Mouse (Mus musculus): Measurements from ENCODE around the gene Cmss1. TPM values are rescaled to one million over a fixed set of nuclear protein-coding genes. Genes with fewer than 3 reads are reported as not detected.

Gene Cmss1
- total RNA-seq, 1 experiment from 2014 or later = 80.5 TPM

DNA sequence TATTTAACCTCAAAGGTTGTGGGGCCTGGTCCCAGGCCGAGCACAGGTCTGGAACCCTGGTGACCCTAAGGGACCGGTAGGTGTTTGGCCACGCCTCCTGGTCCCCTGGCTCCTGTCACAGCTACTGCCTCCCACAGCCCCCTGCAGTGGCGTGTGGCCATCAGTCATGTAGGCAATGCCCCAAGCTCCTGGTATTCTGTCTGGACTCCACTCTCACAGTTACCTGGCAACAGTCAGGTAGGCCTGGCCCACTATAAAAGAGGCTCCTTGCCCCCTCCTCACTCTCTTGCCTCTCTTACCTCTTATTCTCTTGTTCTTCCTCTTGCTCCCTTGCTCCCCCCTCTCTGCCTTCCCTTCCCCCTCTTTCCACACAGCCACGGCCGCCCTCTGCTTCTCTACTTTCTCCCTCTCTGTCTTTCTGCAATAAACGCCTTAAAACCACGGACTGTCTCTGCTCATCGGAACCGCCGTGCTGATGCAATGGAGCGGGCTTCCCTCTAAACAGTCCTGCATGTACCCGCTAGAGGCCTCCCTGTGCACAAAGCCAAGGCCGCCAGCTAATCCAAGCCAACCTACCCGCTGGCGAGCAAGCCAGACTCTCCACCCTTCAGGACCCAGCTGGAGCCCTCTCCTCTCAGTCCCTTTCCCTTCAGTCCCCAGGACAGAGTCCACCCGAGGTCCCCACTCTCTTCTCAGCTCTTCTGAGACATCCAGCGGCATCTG lies 243.8 kb downstream of the Cmss1 start:
- ATAC-seq (replicated peaks; ENCODE audit: low read depth, poor library complexity, severe bottlenecking) = peak; percentile 80

DNA sequence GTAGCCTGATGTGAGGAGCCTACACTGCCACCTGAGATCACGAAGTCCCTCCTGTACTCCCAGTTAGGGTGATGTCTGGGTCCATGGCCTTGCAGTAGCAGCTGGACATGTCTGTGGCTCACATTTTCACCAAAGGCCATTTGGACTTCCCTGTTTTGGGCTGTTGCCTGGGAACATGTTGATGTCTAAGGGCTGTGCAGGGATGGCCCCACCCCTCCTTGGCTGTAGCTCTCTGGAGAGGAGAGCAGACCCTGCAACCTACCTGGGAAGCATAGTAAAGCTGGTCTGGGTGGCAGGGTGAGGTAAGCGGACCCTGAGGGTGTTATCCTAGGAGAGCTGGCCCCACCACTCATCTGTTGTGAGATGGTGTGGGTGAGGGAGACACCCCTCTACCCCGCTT lies 245.9 kb downstream of the Cmss1 start:
- ATAC-seq (replicated peaks; ENCODE audit: low read depth, poor library complexity, severe bottlenecking) = no peak

DNA sequence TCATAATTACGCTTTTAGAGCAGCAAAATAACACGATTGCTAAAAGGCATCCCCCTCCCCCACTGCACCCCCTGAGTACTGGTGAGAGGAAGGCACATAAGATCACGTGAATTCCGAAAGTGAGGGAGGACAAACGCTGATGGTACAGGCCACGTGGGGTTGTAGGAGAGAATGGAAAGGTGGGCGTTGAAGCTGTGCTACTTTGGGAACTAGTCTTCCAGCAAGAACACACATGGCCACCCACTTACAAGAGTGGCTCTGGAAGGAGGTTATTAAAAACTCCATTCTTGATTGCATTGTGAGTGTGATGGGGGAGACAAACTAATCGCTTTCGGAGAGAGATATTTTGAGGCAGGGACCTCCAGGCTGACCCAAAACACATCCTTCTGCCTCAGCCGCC lies 247.4 kb downstream of the Cmss1 start:
- no peak for ATAC-seq (replicated peaks; ENCODE audit: low read depth, poor library complexity, severe bottlenecking)

DNA sequence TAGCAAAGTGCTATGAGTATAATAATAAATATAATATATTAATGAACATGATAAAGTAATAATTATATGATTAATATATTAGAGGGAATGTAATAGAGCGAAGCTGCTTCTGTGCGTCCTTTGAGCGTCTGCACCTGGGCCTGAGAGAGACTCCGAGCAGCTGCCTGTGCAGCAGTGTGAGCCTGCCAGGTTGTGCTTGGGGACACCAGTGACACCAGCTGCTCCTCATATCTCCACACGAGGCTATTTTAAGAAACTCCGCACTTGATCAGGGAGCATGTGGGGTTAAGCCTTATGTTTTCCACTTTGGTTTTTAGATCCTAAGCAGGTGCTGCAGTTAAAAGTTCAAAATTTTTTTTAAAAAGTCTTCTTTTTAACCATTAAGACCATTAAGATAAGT lies 249.7 kb downstream of the Cmss1 start:
- ATAC-seq (replicated peaks; ENCODE audit: low read depth, poor library complexity, severe bottlenecking) = no peak

DNA sequence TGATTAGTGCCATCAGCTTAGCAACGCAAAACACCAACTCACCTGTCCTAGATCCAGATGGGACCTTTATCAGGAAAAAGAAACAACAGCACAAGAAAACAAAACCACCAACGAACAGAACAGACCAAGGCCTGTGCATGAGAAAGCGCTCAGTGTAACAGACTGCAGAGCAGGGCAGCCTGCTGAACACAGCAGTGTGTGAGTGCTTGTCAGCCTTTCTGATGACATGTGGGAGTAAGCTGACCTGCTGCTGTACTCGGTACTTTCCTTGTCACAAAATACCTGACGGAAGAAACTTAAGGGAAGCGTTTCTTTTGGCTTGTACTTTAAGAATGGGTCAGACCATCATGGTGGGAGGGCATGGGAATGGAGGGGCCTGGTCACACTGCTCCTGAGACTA lies 250.2 kb downstream of the Cmss1 start:
- no peak for ATAC-seq (replicated peaks; ENCODE audit: low read depth, poor library complexity, severe bottlenecking)

DNA sequence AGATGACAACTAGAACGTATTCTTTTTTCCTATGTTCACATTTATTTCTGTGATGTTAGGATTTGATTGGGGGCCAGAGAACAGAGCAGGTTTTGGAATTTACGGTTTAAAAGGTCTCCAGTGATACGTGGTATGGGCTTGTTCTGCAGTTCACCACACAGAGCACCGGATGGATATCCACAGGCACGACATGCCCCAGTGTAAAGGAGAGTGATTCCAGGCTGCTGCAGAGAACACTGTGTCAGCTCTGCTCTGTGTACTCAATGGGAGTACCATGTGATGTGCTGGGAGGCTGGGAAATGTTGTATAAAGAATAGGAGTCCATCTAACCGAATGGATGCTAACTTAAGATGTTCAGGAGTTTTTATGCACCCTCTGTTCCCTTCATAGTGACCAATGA lies 252.7 kb downstream of the Cmss1 start:
- ATAC-seq (replicated peaks; ENCODE audit: low read depth, poor library complexity, severe bottlenecking) = no peak

DNA sequence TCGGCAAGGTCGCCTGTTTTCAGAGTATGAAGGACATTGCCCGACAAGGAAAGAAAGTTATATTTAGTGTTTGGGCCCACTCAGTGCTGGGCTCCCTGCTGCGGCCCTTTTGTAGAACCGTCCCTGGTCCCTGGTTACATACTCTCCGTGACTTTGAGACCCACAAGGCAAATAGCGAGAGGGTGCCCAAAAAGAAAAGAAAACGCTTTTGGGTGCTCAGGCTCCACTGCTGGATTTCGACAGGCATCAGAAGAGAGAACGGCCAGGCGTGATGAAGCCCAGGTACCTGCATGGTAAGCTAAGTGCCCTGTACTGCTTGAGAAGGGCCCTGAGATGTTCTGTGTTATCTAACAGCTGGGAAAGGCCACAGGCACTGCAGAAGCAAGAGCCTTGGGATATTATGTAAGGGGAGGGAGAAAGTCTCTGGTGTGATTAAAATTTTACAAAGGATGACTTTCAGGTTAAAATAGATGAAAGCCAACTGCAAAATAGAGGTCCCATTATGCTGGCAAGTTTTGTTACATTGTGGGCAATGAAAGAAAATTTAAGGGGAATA lies 253.4 kb downstream of the Cmss1 start:
- no peak for ATAC-seq (replicated peaks; ENCODE audit: low read depth, poor library complexity, severe bottlenecking)

DNA sequence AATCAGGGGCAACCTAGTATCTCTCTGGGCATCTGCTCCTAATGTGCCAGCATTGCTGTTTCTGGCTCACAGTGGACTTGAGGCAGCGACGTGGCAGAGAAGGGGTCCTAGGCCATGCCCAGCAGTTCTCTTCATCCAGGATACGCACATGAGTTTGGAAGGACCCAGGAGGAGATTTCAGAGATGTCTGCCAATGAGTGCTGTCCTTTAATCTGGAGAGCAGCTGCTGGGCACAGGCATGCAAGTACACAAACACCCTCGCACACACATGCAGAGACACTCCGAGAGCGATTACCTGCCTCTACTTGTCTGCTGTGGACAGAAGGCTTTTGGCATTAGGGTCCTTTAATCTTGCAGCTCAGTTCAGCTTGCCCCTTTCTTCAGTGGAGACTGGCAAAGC lies 253.9 kb downstream of the Cmss1 start, which contains the start of gene Filip1l:
Gene Filip1l, plus strand, starts transcription at position 343 of the 400 bp plus-strand sequence.
- no peak for ATAC-seq (replicated peaks; ENCODE audit: low read depth, poor library complexity, severe bottlenecking)

DNA sequence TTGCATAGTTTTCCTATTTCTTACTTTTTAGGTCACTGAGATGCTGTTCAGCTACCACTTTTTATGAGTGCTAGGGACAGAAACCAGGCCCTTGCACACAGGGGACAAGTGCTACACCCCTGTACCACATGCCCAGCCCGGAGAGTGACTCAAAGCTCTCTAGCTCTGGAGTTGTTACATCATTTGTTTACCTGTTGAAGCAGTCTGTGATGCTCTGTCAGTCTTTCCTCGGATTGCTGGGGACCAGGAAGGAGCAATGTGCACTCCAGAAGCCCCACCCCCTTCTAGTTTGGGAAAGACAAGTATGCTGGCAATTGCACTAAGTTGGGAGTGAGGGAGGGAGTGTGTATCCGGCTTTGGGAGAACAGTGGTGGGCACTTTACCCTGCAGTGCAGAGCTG lies 257.0 kb downstream of the Cmss1 start:
- no peak for ATAC-seq (replicated peaks; ENCODE audit: low read depth, poor library complexity, severe bottlenecking)

DNA sequence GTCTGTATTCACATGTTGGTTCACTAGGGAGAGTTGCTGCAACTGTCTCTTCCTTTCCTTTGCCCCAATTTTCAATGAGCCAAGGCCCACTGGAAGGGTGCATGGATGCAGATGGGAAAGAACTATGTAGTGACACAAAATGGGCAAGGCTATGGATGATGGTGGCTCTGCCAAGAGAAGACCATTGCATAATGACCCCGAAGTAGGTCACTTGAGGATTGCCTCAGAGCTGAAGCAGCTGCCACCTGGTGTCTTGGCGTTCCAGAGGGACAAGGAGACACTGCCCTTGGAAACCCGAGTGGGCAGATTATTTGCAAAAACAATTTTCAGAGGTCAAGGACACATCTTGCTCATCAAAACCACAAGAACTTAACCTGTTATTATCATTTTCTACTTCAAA lies 257.6 kb downstream of the Cmss1 start:
- no peak for ATAC-seq (replicated peaks; ENCODE audit: low read depth, poor library complexity, severe bottlenecking)

DNA sequence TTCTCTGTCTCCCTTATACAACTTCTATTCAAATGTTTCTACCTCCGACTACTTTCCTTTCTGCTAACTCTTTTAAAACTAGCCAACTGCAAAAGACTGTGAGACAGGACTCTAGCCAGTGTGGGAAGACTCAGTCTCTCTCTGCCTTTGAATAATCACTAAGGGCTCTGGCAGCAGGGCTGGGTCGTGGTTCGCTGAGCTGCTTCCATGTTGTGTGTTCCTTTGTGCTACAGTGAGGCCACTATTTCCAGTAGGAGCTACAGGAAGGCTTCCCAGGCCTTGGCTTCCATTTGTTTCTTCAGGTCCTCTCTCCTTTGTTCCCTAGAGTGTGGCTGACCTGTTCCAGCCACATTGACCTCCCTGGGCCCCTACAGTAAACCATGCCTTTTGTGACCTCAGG lies 260.4 kb downstream of the Cmss1 start:
- no peak for ATAC-seq (replicated peaks; ENCODE audit: low read depth, poor library complexity, severe bottlenecking)

DNA sequence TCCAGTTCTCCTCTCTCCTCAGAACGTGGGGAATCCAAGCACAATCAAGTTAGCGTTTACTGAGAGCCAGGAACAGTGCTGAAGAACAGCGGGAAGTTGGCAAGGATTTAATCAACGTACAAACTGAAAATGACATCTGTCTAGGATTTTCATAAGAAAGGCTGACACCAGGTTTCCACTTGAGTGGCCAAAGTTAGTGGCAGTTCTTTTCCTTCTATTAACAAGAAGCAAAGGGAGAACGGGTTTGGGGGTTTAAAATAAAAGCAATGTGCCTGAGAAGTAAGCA lies 266.1 kb downstream of the Cmss1 start:
- ATAC-seq (replicated peaks; ENCODE audit: low read depth, poor library complexity, severe bottlenecking) = no peak

DNA sequence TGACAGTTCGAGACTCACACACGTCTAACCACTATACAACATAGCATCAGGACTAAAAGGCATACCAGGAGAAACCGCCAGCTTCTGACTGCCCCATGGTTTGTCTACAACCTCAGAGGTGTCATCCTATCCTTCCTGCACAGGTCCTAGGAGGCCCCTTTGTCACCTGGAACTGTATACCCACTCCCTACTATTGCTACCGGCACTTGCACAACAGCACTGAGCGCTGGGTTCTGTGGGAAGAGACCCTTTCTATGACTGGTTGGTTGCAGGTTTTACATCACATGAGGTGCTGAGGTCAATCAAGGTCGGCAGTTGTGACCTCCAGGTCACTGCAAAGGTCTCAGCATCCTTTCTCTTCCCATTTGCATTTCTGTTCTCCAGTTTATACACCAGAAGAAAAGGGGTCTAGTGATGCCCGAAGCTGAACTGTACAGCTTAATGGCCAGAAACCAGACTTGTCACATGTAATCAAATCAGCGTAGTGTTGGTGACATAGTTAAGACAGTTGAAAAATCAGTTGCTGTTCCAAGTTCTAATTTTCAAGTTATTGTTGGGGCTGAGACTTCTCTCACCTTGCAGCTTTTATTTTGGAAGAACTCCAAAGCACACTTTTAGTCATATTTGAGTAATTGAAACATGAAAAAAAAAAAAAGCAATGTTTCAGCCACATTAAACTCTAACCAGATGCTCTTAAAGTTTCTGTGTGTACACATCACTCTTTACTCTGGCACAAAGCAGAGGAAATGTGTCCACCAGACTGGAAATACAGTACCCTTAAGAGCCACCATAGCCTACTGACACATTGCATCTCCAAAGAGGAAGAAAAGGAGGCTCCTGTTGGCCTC lies 266.7 kb downstream of the Cmss1 start:
- ATAC-seq (replicated peaks; ENCODE audit: low read depth, poor library complexity, severe bottlenecking) = no peak

DNA sequence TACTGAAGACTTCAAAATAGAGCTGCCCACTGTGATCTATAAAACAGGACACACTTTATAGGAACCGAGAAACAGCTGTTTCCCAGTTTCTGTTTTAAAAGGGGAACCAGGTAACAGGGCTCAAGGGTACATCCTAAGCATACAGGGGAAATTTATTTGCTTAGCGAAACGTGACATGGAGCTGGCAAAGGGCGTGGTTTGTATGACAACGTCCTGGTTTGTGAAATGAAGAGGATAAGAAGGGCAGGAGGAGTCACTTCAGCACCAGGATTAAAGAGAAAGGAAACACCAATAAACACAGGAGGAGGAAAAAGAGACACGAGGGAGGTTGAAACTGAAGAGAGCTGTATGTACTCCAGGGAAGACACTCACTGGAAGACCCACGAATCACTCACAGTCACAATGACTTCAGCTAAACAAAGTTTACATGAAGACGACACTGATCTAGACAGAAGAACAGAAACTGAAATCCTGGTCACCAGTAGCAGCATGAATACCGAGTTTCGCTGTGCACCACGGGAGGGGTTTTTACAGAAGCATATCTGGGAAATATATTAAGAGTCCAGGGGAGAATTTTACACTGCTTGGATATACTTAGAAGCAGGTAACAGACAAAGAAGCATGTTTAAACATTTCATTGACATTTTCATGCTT lies 269.8 kb downstream of the Cmss1 start:
- peak; percentile 96 for ATAC-seq (replicated peaks; ENCODE audit: low read depth, poor library complexity, severe bottlenecking)

DNA sequence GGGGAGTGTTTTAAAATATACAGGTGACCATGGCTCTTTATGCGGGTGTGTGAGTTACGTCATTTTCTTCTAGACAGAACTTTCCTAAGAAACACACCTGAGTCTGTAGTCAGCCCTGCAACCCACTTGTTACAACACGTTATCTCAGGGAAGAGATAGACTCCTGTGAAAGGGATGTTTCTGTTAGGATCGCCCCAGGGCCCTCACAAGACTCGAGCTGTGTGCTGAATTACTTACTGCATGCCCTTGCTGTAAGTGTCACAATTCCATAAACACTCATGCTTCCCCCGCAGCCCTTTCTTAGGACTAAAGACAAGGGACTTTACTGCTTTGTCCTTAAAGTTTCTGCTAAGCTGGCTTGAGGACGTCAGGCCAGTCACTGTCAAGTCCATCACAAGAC lies 274.4 kb downstream of the Cmss1 start:
- no peak for ATAC-seq (replicated peaks; ENCODE audit: low read depth, poor library complexity, severe bottlenecking)

DNA sequence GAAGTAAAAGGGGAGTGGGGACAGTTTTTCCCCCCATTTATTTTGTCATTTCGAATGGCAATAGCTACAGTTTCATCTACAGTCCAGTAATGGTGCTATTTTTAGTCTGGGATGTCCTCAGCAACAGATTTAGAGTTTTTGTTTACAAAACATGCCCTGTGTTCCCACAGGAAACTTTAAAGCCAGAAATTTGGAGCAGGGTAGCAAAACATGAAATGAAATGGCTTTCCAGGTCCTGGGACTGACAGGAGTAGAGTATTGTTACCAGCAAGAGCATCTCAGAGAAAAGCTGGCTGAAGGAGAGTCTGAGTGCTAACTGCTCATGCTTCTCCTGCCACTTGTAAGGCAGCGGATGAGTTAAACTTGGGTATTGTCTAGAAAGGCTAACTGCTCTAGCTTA lies 276.6 kb downstream of the Cmss1 start:
- ATAC-seq (replicated peaks; ENCODE audit: low read depth, poor library complexity, severe bottlenecking) = no peak

DNA sequence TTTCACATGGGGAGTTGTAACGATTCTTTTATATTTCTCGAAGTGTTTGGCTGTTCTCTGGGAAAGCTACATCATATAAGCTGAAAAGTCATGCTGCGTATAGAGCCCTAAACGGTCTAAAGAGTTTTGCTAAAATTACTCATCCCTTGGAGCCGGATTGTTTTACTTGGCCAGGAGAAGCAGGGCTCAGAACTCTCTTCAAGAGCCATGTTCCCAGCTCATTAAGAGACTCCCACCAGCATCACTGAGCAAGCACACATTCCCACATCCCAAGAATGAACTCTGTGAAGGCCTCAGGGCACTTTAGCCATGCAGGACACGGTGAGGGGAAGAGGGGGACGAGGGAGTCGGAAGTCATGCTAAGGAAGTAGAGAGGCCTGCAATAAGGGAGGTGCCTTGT lies 277.6 kb downstream of the Cmss1 start:
- no peak for ATAC-seq (replicated peaks; ENCODE audit: low read depth, poor library complexity, severe bottlenecking)

DNA sequence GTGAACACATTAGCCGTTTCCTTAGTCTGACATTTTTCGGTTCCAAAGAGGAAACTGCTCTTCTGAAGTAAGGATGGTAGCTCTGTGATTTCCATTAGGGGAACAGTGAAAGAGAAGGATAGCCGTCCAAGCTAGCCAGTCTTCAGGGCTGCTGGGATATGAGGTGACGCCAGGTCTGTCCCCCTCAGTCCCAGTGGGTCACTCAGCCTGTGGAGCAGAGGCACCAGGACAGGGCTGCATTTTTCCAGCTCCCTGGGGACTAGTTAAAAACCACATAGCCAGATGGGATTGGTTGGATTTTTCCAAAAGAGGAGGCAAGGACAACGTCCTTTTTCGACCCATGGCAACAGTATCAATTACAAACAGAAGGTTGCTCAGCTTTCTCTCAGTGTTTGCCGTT lies 279.7 kb downstream of the Cmss1 start:
- no peak for ATAC-seq (replicated peaks; ENCODE audit: low read depth, poor library complexity, severe bottlenecking)

DNA sequence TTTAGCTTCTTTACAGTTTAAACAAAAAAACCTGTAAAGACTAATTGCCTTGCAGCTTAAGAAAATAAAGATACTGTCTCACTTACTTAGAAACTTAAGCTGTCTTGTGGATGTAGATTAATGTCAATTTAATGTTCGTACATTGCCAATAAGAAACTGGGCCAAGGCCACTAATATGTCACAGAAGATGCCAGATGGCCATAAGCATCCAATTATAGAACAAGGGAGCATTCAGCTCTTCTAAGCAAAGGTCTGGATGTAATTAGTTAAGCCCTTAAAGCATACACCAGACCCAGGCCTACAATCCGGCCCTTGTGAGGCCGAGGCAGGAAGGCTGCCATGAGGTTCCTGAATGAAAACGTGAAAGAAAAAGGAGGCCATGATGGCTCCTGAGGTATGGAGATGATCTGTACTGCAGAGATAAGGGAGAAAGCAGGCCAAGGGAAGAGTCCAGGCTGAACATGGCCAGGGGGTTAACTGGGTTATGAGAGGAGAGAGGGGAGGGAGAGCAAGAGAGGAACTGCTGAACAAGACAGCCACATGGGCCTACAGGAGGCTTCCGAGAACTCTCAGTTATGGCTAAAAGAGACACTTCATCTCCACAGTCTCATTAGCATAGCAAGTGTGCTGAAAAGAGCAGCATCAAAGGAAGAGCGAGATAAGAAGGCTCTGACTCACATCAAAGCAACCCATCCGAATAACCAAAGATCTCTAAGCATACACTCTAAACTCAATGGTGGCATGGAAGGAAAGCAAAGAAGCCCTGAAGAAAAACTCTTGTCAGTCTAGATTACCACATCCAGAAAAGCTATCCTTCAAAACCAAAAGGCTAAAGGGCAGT lies 287.2 kb downstream of the Cmss1 start:
- ATAC-seq (replicated peaks; ENCODE audit: low read depth, poor library complexity, severe bottlenecking) = no peak

DNA sequence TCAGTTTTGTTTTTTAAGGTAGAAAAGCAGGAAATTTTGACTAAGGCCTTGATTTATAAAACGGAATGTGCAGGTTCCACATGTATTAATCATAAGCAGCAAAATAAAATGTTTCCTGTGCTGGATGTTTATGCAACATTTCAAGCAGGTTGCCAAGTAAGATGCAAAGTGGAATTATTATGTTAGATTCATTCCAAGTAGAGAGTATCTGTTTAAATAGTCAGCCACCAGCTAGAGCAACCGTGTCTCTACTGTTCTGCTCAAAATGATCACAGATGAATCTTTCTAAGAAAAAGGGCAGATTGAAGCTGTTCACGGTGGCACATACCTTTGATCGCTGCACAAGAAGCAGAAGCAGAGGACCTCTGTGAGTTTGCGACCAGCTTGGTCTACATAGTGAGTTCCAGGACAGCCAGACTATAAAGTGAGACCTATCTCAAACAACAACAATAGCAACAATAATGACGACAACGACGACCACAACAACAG lies 288.0 kb downstream of the Cmss1 start:
- ATAC-seq (replicated peaks; ENCODE audit: low read depth, poor library complexity, severe bottlenecking) = no peak
